Mouse (Mus musculus) embryonic facial prominence, embryonic 10.5 days (tissue): ENCODE data around the gene Ank3. TPM values are rescaled to one million over a fixed set of nuclear protein-coding genes. Genes with fewer than 3 reads are reported as not detected.

ENCODE experiments used
- DNase-seq: peaks from one replicate; pipeline ENCODE4 v3.0.0-alpha.2; 2017; ENCODE audit warnings: low spot score
- H3K27ac ChIP-seq: fragments of 300-500 bp; sonication (generic); replicated peaks from 2 replicates; pipeline ENCODE4 v1.5.1; 2016; ENCODE audit warnings: mild to moderate bottlenecking
- H3K27me3 ChIP-seq: fragments of 300-500 bp; sonication (generic); replicated peaks from 2 replicates; pipeline ENCODE4 v1.6.1; 2016; ENCODE audit warnings: low read depth, mild to moderate bottlenecking; ENCODE audit not compliant: poor library complexity, severe bottlenecking
- H3K36me3 ChIP-seq: fragments of 300-500 bp; sonication (generic); replicated peaks from 2 replicates; pipeline ENCODE4 v1.6.1; 2016; ENCODE audit warnings: mild to moderate bottlenecking, moderate library complexity
- H3K4me1 ChIP-seq: fragments of 300-500 bp; sonication (generic); 2 replicates; pipeline ENCODE4 v1.6.1; 2016
- H3K4me3 ChIP-seq: fragments of 300-500 bp; sonication (generic); 2 replicates; pipeline ENCODE4 v1.5.1; 2016; ENCODE audit warnings: mild to moderate bottlenecking, moderate library complexity
- H3K9me3 ChIP-seq: fragments of 300-500 bp; sonication (generic); 2 replicates; pipeline ENCODE4 v1.6.1; 2016; ENCODE audit warnings: mild to moderate bottlenecking
- WGBS: fragments of 180-500 bp; shearing (Covaris S2); methylation state at CpG from one replicate; pipeline ENCODE4 v1.1.7; 2016; 5-methylcytosine and 5-hydroxymethylcytosine counted together
- polyA plus RNA-seq: library from polyadenylated mRNA; unstranded; fragments of >200 nt; fragmentation: Nextera tagmentation; extraction: Ambion mirVana; gene quantifications from 2 replicates; pipeline ENCODE4 v1.2.1, GENCODE M21; 2016

Ank3 gene
- polyA plus RNA-seq, 1 experiment from 2014 or later, result 36.9 TPM

DNA sequence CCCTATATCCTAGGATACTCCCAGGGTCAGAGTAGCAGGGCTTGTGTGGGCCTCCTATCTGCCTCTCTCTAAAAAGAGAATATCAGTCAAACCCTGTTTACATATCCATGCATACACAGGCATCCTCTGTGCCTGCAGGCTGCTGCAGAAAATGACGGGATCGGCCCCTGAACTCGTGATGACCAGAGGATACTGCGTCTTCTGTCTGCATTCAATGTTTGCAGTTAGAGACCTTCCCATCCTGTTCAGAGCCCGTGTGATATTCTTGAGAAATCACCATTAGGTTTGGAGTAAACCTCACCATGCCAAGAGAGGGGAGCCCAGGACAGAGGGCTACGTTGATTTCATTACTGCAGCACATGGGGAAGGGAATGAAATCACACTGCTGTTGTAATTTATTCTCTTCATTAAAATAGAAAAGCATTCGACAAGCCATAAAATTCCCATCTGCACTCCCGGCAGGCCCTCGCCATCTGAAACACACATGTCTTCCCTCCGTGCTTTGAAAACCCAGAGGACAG is 331.8 kb downstream of the Ank3 start:
- H3K27ac ChIP-seq, result no peak overlapping the region
- peaks cover 23% of the 10 kb centered on the region for H3K4me1 ChIP-seq

DNA sequence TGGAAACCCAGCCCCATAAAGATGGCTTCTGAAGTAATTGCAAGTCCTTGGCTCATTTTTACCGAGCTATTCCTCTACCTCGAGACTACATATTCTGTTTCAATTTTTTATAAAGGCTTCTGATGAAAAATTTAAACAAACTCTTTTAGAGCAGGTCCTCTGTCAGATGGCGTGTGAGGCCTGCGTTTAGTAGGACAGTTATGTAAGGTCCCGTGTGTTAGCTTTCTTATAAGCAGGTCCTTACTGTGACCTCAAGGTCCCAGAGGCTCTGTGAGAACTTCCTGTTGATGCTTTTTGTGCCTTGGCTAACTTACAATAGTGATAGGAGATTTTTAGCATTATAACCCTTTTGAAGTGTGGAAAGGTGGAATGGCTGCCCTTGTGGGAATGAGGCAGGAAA is 332.8 kb downstream of the Ank3 start:
- H3K9me3 ChIP-seq, result no peaks in the 10 kb centered on the region
- 78% methylated on average over 5 of the region's 5 CpGs for WGBS
- H3K4me1 ChIP-seq, result peaks cover 26% of the 10 kb centered on the region
- DNase-seq, result no peak
- H3K27ac ChIP-seq, result no peak overlapping the region
- H3K36me3 ChIP-seq, result no peaks in the 10 kb centered on the region
- H3K27me3 ChIP-seq, result no peaks in the 10 kb centered on the region
- no peak overlapping the region for H3K4me3 ChIP-seq

More for the DNA sequence above, 331.8 kb downstream of the Ank3 start:
- H3K36me3 ChIP-seq, result no peaks in the 10 kb centered on the region
- H3K27me3 ChIP-seq, result no peaks in the 10 kb centered on the region
- DNase-seq, result no peak
- no peaks in the 10 kb centered on the region for H3K9me3 ChIP-seq
- no peak overlapping the region for H3K4me3 ChIP-seq
- 70% methylated on average over 10 of the region's 10 CpGs for WGBS

DNA sequence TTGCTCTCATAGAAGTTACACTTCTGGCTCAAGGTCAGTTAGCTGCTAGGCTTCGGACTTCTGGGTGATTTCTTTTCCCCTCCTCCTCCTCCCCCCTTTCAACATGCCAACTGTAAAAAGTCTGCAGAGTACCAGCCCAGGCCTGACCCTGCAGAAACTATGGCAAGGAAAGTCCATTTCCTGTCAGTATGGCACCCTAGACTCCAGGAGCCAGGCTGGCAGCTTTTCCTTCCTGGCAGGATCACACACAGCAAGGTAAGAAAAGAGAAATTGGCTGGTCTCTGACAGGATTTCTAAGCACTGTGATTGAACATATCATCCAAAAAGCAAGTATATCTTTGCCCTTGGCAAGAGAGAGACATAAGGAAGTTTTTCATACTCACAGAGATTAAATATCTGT is 333.3 kb downstream of the Ank3 start:
- H3K36me3 ChIP-seq, result no peaks in the 10 kb centered on the region
- WGBS, result 75% methylated on average over 1 of the region's 1 CpGs
- no peaks in the 10 kb centered on the region for H3K27me3 ChIP-seq
- H3K9me3 ChIP-seq, result no peaks in the 10 kb centered on the region
- no peak for DNase-seq
- H3K4me1 ChIP-seq, result peaks cover 28% of the 10 kb centered on the region
- no peak overlapping the region for H3K4me3 ChIP-seq
- H3K27ac ChIP-seq, result no peak overlapping the region

DNA sequence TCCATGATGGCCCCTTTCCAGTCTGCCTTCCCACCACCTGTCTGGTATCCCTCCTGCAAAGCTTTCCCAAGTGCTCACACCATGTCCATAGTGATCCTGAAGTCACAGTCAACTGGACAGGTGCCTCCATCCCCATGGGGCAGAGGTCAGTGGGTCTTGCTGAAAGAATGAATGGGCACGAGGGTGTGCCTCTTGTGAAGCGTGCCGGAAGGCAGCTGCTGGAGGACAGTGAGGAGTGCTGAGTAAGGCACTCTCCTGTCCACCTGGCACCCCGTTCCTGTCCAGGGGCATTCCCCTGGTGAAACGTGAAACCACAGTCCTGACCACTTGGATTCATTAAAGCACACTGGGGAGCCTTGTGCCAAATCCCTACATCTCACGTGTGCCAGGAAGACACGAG is 337.7 kb downstream of the Ank3 start:
- H3K36me3 ChIP-seq, result no peaks in the 10 kb centered on the region
- no peak overlapping the region for H3K27ac ChIP-seq
- H3K9me3 ChIP-seq, result no peaks in the 10 kb centered on the region
- no peak overlapping the region for H3K4me3 ChIP-seq
- no peak for DNase-seq
- H3K27me3 ChIP-seq, result no peaks in the 10 kb centered on the region
- peaks cover 28% of the 10 kb centered on the region for H3K4me1 ChIP-seq
- WGBS, result 56% methylated on average over 7 of the region's 7 CpGs

DNA sequence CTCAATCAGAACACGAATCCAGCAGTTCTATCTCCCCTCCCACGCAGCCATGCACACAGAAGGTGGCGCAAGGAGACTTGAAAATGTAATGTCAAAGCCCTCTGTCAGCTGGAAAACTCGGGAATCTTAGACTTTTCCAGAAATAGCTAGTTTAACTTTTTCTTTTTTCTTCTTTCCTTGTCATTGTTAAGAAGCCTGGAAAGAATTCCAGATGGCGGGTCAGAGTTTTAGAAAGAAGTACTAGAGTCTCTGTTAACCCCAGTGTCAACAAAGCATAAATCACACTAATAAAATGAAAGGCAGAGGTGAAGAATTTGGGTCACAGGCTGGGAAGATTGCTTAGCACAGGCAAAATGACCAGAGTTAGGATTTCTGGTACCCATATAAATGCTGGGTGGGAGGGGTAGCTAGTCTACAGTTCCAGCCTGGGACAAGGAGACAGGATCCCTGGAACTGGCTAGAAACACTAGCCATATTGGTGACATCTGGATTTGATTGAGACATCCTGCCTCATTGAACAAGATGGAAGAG is 340.2 kb downstream of the Ank3 start:
- Histone ChIP-seq H3K27ac (peak overlapping the region; percentile 30; the same call in 1 of the 2 replicates), H3K9me3 (no peaks in the 10 kb centered on the region), H3K4me1 (peaks cover 21% of the 10 kb centered on the region), H3K27me3 (no peaks in the 10 kb centered on the region), H3K36me3 (no peaks in the 10 kb centered on the region), H3K4me3 (no peak overlapping the region)
- WGBS, result 57% methylated on average over 5 of the region's 5 CpGs
- no peak for DNase-seq

DNA sequence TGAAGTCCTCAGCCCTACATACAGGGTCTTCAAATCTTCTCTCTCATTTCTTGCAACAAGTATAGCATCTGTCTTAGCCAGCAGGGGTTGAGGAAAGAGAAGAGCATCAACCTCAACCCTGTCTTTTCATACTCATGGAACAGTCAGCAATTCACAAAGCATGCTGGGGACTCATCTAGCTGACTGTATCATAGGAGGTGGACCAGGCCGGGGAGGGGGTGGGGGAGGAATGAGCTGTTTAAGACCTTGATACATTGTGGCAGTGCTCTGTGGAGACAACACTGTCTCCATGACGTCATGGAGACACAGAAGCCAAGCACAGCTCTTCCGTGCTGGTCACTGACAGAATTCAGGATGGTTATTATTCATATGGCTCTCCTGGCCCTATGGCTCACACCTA is 344.0 kb downstream of the Ank3 start:
- 79% methylated on average over 3 of the region's 3 CpGs for WGBS
- no peaks in the 10 kb centered on the region for H3K9me3 ChIP-seq
- H3K36me3 ChIP-seq, result no peaks in the 10 kb centered on the region
- H3K4me1 ChIP-seq, result peaks cover 39% of the 10 kb centered on the region
- no peak overlapping the region for H3K27ac ChIP-seq
- H3K4me3 ChIP-seq, result no peak overlapping the region
- no peak for DNase-seq
- no peaks in the 10 kb centered on the region for H3K27me3 ChIP-seq

DNA sequence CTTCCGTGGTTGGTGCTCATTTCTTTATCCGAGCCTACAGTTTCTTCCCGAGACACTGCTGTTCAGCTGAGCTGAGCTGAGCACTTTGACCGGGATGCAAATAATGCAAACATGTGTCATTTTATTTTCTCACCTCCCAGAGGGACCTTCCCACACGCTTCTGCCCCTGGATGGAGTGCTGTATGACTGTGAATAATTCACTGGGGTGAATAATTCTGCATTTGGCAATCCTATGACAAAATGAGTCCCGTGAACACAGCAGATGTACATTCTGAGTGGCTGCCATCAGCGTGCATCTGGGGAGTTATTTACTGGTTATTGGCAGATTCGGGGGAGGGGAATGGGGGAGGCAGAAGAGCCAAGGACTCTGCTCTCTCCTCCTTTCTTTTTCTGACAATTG is 345.6 kb downstream of the Ank3 start:
- DNase-seq, result no peak
- no peak overlapping the region for H3K27ac ChIP-seq
- H3K27me3 ChIP-seq, result no peaks in the 10 kb centered on the region
- whole genome bisulfite sequencing, result 61% methylated on average over 8 of the region's 8 CpGs
- peaks cover 29% of the 10 kb centered on the region for H3K4me1 ChIP-seq
- H3K9me3 ChIP-seq, result no peaks in the 10 kb centered on the region
- H3K4me3 ChIP-seq, result no peak overlapping the region
- no peaks in the 10 kb centered on the region for H3K36me3 ChIP-seq

DNA sequence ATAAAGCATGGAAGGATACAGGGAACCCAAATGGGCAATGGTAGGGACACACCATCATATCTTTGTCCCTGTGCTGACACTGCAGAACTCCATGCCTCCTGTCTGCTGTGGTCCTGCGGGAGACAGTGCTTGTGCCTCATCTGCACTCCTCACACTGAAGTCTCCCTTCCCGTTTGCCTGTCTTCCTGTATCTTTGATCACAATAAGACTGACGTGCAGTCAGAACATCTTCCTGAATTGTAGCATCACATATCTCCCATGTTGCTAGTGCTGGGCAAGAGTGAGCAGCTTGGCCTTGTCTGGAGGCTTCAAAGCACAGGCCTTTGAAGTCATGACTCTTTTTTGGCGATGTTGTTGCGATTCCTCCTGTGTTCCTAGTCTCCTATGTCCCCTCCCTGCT is 346.3 kb downstream of the Ank3 start:
- no peaks in the 10 kb centered on the region for H3K9me3 ChIP-seq

DNA sequence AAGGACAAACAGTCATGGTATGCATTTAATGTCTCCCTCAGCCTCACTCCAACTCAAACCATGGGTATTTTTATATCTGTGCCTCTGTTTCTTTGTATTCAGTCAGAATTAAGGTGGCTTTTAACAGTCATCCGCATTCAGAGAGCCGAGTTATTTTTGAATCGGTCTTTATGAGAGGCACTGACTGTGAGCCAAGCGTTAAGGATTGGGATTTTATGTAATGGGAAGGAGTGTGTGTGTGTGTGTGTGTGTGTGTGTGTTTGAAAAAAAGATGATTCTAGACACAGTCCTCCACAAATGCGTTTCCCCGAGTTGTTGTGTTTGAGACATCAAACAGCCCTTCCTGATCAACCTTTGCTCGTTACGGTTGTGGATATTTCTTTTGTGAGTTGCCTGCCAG is 347.7 kb downstream of the Ank3 start:
- Histone ChIP-seq H3K9me3 (no peaks in the 10 kb centered on the region), H3K4me3 (no peak overlapping the region), H3K27ac (no peak overlapping the region), H3K36me3 (no peaks in the 10 kb centered on the region), H3K4me1 (peaks cover 24% of the 10 kb centered on the region), H3K27me3 (no peaks in the 10 kb centered on the region)
- DNase-seq, result no peak
- WGBS, result 83% methylated on average over 8 of the region's 8 CpGs

More for the DNA sequence above, 346.3 kb downstream of the Ank3 start:
- H3K4me1 ChIP-seq, result peaks cover 23% of the 10 kb centered on the region
- H3K4me3 ChIP-seq, result no peak overlapping the region
- H3K36me3 ChIP-seq, result no peaks in the 10 kb centered on the region
- H3K27me3 ChIP-seq, result no peaks in the 10 kb centered on the region
- no peak for DNase-seq
- no peak overlapping the region; the same call in 1 of the 2 replicates for H3K27ac ChIP-seq
- 76% methylated on average over 5 of the region's 5 CpGs for WGBS

DNA sequence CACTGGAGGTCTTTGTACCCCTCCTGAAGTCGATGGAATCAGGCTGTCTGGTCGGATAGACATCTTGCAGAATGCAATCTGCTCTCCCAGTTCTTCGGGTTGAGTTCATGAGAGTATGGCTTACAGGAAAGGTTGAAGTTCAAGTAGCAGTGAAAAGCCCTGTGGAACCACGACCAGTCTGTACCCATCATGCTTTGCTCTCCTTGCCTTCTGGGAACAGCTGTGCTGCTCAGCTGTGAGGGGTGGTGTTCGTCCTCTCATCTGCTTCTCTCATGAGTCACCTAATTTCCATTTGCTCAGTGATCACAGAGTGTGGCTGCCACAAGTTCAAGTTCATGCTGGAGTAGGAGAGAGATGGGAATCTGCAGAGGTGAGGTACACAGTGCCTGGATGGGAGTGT is 348.2 kb downstream of the Ank3 start:
- Histone ChIP-seq H3K27me3 (no peaks in the 10 kb centered on the region), H3K9me3 (no peaks in the 10 kb centered on the region), H3K4me3 (no peak overlapping the region), H3K4me1 (peaks cover 27% of the 10 kb centered on the region), H3K36me3 (no peaks in the 10 kb centered on the region), H3K27ac (no peak overlapping the region)
- no peak for DNase-seq
- WGBS, result 64% methylated on average over 5 of the region's 5 CpGs

DNA sequence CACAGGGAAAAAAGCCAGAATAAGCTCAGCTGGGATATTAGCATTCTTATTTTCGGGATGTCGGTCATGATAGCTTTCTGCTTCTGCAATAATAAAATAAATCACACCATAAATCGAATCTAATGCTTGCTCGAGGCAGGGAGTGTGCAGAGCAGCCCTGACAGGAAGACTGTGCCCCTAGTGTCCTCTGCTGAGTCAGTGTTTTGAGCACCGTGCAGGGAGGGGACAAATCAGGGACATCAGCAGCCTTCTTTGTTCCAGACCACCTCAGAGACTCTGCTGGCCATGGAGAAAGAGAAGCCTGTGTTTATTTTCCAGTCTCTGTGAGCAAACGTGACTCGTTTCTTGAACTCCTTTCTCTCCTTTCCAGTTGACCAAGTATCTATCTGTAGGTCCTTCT is 352.8 kb downstream of the Ank3 start:
- Histone ChIP-seq H3K27me3 (no peaks in the 10 kb centered on the region), H3K36me3 (no peaks in the 10 kb centered on the region), H3K9me3 (no peaks in the 10 kb centered on the region), H3K4me1 (peaks cover 12% of the 10 kb centered on the region), H3K4me3 (no peak overlapping the region), H3K27ac (no peak overlapping the region)
- DNase-seq, result no peak
- 46% methylated on average over 7 of the region's 7 CpGs for WGBS

DNA sequence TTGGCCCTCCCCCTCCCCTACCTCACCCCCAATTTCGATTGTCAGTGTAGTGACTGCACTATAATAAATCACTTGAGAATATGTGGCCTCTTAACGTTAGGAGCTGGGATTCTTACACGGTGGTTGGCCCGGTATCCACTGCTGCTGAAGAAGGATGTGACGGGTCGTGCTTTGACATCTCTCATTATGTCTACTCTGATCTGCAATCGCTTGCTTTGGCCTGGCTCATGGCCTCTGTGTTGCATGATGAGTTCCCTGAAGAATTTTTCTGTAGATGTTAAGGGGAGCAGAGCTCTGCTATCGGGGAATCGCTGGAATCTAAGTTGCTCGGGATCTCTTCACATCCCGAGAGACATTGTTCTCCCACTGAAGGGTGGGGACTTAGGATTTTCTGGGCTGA is 354.9 kb downstream of the Ank3 start:
- no peaks in the 10 kb centered on the region for H3K36me3 ChIP-seq
- H3K4me1 ChIP-seq, result peaks cover 7% of the 10 kb centered on the region
- no peaks in the 10 kb centered on the region for H3K27me3 ChIP-seq
- no peak overlapping the region for H3K27ac ChIP-seq
- WGBS, result 90% methylated on average over 11 of the region's 11 CpGs
- H3K4me3 ChIP-seq, result no peak overlapping the region
- no peaks in the 10 kb centered on the region for H3K9me3 ChIP-seq
- no peak for DNase-seq

DNA sequence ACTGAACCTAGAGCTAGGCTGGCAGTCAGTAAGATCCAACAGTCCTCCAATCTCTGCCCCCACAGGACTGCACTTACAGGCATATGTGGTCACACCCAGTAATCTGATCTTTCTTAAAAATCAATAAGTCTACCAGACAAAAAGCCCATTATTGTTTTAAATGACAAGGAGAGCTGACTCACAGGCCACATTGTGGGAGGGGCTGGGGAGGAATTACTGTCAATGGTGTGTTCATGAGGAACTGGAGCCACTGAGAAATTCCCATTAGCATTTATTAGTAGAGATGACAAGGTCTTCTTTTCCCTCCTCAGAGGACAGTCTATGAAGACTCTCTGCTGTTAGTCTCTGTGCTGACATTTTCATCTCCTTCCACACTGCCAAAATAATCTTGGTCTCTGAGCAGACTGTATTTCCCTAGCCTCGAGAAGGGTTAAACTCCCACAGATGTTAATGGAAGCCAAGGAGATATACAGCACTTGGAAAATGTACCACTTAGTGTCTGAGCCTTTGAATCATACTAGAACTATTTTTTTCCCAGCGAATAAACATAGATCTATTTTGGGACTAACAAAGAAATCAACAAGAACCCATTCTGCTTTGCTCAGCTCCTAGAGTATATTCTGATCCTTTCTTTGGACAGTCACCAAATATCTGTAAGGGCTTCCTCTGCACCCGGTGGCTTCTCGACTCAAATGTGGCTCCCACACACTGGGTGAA is 358.5 kb downstream of the Ank3 start:
- Histone ChIP-seq H3K27ac (no peak overlapping the region), H3K27me3 (no peaks in the 10 kb centered on the region), H3K9me3 (no peaks in the 10 kb centered on the region), H3K4me1 (peaks cover 10% of the 10 kb centered on the region), H3K4me3 (no peak overlapping the region), H3K36me3 (no peaks in the 10 kb centered on the region)
- no peak for DNase-seq
- 84% methylated on average over 4 of the region's 4 CpGs for WGBS
